Mouse (Mus musculus): Measurements from ENCODE around the gene Tcirg1. TPM values are rescaled to one million over a fixed set of nuclear protein-coding genes. Genes with fewer than 3 reads are reported as not detected.

Tcirg1 gene
- total RNA-seq, 2 experiments from 2014 or later = 14.9 to 20.1 TPM

GRCm38 (mm10) chr19:3893545-3894116 is 13.3 kb downstream of the Tcirg1 start:
- H3K27ac ChIP-seq = no peak overlapping the region
- no peak for DNase-seq (ENCODE audit: extremely low spot score in 1 of 2, low spot score in 2 of 2)
- intact Hi-C loops (cut with DNase I) = no loop called here
- H3K4me3 ChIP-seq = no peak overlapping the region
- TF ChIP-seq CTCF (IDR thresholded peaks at IDR 0.05) = no peak

- Histone ChIP-seq H3K4me3 (no peak overlapping the region), H3K27ac (no peak overlapping the region)
- no peak for DNase-seq (ENCODE audit: extremely low spot score in 1 of 2, low spot score in 2 of 2)
- peak; percentile 13 for TF ChIP-seq CTCF (IDR thresholded peaks at IDR 0.05)
- intact Hi-C loops (cut with DNase I) = no loop called here
Measured at GRCm38 (mm10) chr19:3890181-3890580, 16.8 kb downstream of the Tcirg1 start.

- Histone ChIP-seq H3K4me3 (no peak overlapping the region), H3K27ac (no peak overlapping the region)
- intact Hi-C loops (cut with DNase I) = no loop called here
- TF ChIP-seq CTCF (IDR thresholded peaks at IDR 0.05) = no peak
- no peak for DNase-seq (ENCODE audit: extremely low spot score in 1 of 2, low spot score in 2 of 2)
Measured at GRCm38 (mm10) chr19:3889096-3889495, 17.8 kb downstream of the Tcirg1 start.

- intact Hi-C loops (cut with DNase I) = no loop called here
- no peak for DNase-seq (ENCODE audit: extremely low spot score in 1 of 2, low spot score in 2 of 2)
Measured at GRCm38 (mm10) chr19:3884325-3884990, 22.5 kb downstream of the Tcirg1 start.

GRCm38 (mm10) chr19:3882214-3882613 is 24.7 kb downstream of the Tcirg1 start:
- Histone ChIP-seq H3K27ac (no peak overlapping the region), H3K4me3 (no peak overlapping the region)
- intact Hi-C loops (cut with DNase I) = no loop called here

More at GRCm38 (mm10) chr19:3884325-3884990, 22.5 kb downstream of the Tcirg1 start:
- no peak overlapping the region for H3K4me3 ChIP-seq
- no peak overlapping the region for H3K27ac ChIP-seq
- TF ChIP-seq CTCF (IDR thresholded peaks at IDR 0.05) = no peak

GRCm38 (mm10) chr19:3880054-3880848 is 26.7 kb downstream of the Tcirg1 start:
- intact Hi-C loops (cut with DNase I) = no loop called here
- Histone ChIP-seq H3K4me3 (no peak overlapping the region), H3K27ac (no peak overlapping the region)
- no peak for TF ChIP-seq CTCF (IDR thresholded peaks at IDR 0.05)
- no peak for DNase-seq (ENCODE audit: extremely low spot score in 1 of 2, low spot score in 2 of 2)

More at GRCm38 (mm10) chr19:3882214-3882613, 24.7 kb downstream of the Tcirg1 start:
- no peak for TF ChIP-seq CTCF (IDR thresholded peaks at IDR 0.05)
- no peak for DNase-seq (ENCODE audit: extremely low spot score in 1 of 2, low spot score in 2 of 2)

GRCm38 (mm10) chr19:3875045-3875444 is 31.9 kb downstream of the Tcirg1 start:
- Histone ChIP-seq H3K27ac (no peak overlapping the region), H3K4me3 (no peak overlapping the region)
- TF ChIP-seq CTCF (IDR thresholded peaks at IDR 0.05) = no peak
- DNase-seq (ENCODE audit: extremely low spot score in 1 of 2, low spot score in 2 of 2) = no peak
- intact Hi-C loops (cut with DNase I) = no loop called here

- no peak overlapping the region for H3K4me3 ChIP-seq
- H3K27ac ChIP-seq = no peak overlapping the region
- TF ChIP-seq CTCF (IDR thresholded peaks at IDR 0.05) = no peak
- no peak for DNase-seq (ENCODE audit: extremely low spot score in 1 of 2, low spot score in 2 of 2)
- intact Hi-C loops (cut with DNase I) = no loop called here
Measured at GRCm38 (mm10) chr19:3872373-3872772, 34.6 kb downstream of the Tcirg1 start.

GRCm38 (mm10) chr19:3871468-3871867 is 35.5 kb downstream of the Tcirg1 start:
- no peak for DNase-seq (ENCODE audit: extremely low spot score in 1 of 2, low spot score in 2 of 2)
- no peak overlapping the region for H3K4me3 ChIP-seq
- intact Hi-C loops (cut with DNase I) = no loop called here
- no peak overlapping the region for H3K27ac ChIP-seq
- no peak for TF ChIP-seq CTCF (IDR thresholded peaks at IDR 0.05)

GRCm38 (mm10) chr19:3868290-3868689 is 38.6 kb downstream of the Tcirg1 start:
- TF ChIP-seq CTCF (IDR thresholded peaks at IDR 0.05) = no peak
- DNase-seq (ENCODE audit: extremely low spot score in 1 of 2, low spot score in 2 of 2) = no peak
- H3K27ac ChIP-seq = no peak overlapping the region
- intact Hi-C loops (cut with DNase I) = no loop called here
- no peak overlapping the region for H3K4me3 ChIP-seq

- DNase-seq (ENCODE audit: extremely low spot score in 1 of 2, low spot score in 2 of 2) = no peak
- no peak overlapping the region for H3K4me3 ChIP-seq
- H3K27ac ChIP-seq = no peak overlapping the region
- intact Hi-C loops (cut with DNase I) = no loop called here
- TF ChIP-seq CTCF (IDR thresholded peaks at IDR 0.05) = peak; percentile 50
Measured at GRCm38 (mm10) chr19:3864960-3865359, 42.0 kb downstream of the Tcirg1 start.

GRCm38 (mm10) chr19:3862713-3863112 is 44.2 kb downstream of the Tcirg1 start:
- no peak overlapping the region for H3K27ac ChIP-seq
- intact Hi-C loops (cut with DNase I) = no loop called here
- DNase-seq (ENCODE audit: extremely low spot score in 1 of 2, low spot score in 2 of 2) = no peak
- TF ChIP-seq CTCF (IDR thresholded peaks at IDR 0.05) = no peak
- no peak overlapping the region for H3K4me3 ChIP-seq
